Mouse (Mus musculus) lung, adult 18-20 months (tissue): Measurements from ENCODE around the gene Gm26938.

Experiments used
- DNase-seq, 2 experiments: peaks; one replicate each; pipeline ENCODE4 v3.0.0; 2022; ENCODE audit warnings: mixed read lengths in 2 of 2

The Gm26938 gene

DNA sequence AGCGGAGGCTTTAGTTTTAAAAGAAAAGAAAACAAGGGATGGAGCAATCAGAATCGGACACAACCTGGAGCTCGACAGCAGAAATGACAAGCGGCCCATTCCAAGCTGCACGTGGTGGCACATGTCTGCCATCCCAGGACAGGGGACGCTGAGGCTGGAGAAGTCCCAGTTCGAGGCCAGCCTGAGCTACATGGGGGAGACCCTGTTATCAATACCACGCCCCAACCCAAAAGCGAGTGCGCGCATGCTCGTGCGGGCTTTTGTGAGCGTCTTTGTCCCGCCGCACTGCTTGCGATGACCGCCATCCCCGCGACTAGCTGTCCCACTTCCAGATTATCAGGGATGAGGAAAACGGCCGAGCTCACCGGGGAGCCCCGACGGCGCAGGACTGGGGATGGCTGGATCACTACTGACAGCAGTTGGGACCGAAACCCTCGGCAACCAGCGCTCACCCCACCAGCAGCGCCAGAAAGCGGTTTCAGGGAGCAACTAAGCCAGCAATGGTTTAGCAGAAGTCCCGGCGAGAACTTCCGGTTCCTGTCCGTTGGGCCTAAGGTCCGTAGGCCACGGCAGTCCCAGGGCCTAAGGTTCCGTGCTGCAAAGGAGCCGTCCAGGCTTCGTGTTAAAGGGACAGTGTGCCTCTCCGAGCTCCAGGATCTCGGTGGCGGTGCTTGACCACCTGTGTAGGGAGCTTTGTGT is at the start of gene Gm26938, which contains the start of gene Psmg3:
Gene Gm26938, minus strand, starts transcription at position 51 of the 699 bp plus-strand sequence.
Gene Psmg3, minus strand, starts transcription at position 529 of the 699 bp plus-strand sequence.
- peak; percentile 87 for DNase-seq

DNA sequence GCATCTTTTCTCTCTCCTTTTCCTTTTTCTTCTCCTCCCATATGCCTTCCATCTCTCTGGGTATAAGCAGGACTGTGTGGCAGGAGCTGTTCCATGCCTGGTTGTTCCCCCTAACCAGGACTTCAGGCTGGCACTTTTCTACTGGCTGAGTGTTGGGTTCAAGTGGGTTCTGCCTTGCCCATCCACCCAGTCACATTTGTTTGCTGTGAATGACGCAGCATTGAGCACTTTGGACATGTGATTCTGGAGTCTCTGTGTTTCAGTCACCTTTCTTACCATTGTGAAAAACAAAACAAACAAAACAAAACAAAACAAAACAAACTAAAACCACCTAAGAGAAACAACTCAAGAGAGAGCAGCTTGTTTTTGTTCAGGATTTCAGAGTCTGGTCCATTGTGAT is 45.3 kb upstream of the Gm26938 start:
- DNase-seq, result peak; percentile 37 to 53

DNA sequence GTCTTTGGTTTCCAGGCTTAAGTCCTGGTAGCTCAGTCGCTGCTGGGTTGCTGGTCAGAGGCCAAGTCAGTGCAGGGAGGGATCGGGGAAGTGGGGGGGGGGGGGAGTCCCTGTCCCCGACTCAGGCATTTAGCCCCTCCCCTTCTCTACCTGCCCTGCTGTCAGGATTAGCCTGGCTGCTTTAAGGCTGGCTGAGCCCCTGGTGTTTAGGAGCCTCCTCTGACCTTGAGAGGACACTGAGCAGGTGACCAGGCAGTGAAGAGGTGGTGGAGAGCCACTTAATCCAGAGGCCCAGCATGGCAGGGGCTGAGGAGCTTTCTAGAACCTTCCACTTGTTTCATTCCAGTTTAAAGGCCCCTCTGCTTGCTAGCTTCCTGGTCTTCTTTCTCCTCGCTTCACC is 44.7 kb upstream of the Gm26938 start:
- peak; percentile 76 to 83 for DNase-seq

DNA sequence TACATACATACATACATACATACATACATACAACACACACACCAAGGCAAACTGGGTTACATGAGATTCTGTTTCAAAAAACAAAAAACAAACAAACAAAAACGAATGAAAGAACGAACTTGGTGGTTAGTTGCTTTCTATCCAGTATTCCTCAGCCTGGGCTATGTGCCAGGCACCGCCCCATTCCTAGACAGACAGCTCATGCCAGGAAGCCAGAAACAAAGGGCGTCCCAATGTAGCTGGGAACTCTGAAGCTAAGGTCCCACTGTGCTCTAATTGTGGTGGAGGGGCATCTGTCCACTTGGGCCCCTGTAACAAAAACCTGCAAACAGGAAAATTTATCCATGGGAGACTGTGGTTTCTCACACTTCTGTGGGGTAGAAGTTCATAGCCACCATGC is 36.6 kb upstream of the Gm26938 start:
- DNase-seq, result peak; percentile 61 to 68

DNA sequence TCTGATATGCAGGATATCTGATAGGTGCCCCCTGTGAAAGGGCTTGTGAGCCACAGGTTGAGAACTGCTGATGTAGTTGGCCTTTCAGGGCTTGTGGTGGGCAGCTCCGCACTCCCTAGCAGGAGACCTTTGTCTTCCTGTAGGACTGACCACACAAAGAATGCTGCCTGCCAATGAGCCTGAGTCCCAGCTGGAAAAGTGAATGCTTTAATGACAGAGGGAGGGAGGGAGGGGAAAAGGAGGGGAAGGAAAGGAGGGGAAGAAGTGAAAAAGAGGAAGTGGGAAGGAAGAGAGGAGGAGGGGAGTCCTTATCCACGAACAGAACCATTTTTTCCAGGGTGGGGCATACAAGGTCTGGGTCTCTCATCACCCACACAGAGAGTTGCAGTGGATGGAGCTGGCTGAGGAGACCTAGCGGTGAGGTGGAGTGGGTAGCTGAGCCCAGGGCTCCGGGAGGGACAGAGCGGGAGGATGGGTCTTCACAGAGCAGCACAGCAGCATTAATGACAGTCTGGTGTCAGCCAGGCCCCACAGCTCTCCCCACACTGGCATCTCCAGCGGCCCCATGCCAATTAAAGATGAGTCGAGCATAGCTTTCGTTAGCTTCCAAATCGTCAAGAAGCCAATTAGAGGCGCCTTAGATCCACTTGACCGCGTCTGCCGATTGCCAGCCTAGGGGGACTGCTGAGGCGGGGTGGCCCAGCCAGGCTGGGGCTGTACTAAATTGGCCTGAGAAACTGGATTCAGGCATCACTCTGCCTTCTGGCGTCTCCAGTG is 34.3 kb upstream of the Gm26938 start:
- DNase-seq, result no peak

DNA sequence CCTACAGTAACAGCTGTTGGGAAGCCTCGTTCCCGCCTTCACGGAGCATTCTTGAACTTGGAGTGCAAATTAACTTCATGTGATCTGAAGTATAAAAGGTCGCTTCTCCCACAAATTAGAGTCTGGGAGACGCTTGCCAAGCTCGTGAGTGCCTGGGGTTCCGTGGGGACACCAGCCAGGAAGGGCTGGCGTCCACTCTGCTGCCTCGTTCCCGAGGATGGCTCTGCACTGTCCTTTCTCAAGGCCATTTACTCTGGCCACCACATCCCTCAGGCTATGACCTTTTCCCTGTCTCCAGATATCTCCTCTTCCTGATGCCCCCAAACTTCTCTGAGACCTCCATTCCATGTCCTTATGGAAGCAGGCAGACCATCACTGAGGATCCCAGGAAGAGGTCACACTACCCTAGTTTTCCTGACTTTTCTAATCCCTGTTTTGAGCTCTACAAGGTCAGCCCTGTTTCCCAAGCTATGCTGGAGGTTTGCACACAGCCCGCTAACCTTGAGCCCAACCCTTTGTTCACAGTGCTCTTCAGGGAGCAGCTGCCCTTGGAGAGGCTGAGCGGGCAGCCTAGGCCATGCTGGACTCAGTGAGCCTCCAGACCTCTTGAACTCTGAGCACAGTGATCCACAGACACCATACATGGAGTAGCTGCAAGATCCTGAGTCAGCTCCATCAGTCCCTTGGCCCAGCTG is 23.6 kb upstream of the Gm26938 start:
- DNase-seq, result no peak

DNA sequence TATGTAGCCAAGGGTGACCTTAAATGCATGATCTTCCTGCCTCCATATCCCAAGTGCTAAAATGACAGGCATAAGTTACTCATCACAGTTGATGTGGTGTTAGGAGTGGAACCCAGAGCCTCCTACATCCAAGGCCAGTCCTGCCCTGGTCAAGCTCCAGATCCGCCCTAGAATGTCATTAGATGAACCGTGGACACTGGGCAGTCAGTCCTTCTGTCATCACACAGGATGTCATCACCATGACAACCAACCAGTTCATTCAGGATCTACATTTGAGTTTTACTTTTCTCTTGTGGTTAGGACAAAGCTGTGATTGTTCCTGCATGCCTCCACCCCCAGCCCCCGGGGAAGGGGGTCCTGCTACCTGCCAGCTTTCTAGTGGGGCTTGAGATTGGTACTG is 12.9 kb upstream of the Gm26938 start:
- no peak for DNase-seq

DNA sequence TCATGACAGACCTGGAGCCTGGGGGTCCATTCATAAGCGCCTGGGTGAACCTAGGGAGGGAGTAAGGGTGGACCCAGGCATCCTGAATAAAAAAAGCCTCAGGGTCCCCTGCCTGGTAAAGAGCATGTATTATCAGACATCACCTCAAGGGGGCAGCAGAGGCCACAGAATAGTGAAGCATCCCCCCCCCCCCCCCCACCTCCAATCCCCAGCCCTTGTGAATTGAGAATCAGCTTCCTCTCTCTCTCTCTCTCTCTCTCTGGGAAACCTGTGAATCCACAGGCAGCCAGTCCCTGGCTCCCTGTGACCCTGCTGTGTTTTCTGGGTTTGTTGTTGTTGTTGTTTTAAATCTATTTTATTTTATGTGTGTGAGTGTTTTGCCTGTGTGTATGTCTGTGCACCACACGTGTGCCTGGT is 12.3 kb upstream of the Gm26938 start:
- peak in 1 of 2 experiments; percentile 53 for DNase-seq

DNA sequence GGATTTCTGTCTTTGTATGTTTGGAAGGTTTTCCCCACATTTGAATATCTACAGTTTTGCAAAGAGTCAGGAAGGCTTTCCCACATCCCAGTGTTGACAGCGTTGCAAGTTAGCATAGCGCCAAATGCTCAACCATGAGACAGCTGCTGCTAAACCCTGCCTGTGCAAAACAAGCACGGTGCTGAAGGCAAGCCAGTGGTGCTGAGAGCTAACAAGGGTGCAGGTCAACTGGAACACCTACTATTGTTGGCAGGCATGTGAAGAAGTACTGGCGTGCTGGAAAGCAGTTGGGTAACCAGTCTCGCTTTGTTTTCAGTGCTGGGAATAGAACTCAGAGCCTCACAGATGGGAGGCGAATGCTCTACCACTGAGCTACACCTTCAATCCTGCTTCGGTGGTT is 9.5 kb upstream of the Gm26938 start:
- DNase-seq, result no peak

DNA sequence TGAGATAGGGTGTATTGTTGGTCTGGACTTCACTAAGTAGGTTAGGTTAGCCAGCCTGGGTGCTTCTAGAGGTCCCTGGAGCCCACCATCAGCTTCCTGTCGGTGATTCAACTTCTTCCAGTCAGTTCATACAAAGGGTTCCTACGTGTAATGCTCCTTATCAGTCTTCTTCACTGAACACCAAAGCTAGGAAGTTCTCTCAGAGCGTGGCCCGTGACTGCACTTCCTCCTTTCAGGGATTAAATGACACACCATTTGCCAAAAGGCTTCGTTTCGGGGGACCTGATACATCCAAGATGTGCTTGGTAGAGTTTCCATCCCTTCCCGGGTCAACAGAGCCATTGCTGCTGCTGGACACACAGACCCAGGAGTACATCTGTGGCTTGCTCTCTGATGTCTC is 5.9 kb upstream of the Gm26938 start:
- no peak for DNase-seq

DNA sequence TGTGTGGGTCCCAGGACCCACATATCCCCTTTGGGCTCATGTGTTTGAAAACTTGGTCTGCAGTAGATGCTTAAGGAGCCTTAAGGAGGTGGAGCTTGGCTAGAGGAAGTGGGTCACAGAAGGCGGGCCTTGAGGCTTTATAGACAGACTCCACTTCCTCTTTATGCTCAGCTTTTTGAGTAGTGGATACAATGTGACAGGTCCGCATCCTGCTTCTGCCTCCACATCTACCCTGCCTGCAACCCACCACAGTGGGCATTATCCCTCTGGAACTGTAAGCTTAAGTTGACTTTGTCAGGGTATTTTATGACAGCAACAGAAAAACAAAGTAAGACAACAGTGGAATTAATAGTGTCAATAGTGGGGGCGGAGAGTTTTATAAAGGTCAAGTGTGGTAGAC is 4.5 kb upstream of the Gm26938 start:
- DNase-seq, result no peak

DNA sequence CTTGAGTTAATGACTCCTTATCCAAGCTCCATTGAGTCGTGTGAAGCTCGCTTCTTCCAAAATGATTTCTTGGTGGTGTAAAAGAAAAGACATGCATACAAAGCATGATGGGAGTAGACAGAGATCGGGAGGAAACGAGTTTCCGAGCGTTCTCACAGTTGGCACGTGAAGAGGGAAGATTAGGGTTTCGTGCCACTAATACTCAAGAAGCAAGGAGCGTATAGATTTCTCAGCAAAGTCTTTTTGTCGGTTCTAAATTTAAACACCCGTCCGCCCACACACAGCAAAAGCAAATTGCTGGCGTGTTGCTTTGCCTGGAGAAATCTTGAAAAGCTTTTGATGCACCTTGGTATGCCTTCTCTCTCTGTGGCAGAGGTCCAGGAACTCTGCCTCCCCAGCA is 3.2 kb upstream of the Gm26938 start:
- no peak for DNase-seq

DNA sequence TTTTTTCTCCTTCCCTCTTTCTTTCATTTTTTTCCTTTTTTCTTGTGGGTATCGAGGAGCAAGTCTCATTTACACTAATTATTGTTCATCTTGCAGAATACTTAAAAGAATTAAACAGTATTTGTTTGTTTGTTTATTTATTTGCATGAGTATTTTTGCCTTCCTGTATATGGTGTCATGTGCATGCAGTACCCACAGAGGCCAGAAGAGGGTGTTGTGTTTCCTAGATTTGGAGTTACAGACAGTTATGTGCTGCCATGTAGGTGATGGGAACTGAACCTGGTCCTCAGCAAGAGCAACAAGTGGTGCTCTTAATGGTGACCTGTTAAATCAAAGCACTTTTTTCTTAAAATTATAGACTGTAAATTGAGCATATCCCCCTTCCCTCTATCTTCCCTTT is 1.4 kb upstream of the Gm26938 start:
- DNase-seq, result no peak

DNA sequence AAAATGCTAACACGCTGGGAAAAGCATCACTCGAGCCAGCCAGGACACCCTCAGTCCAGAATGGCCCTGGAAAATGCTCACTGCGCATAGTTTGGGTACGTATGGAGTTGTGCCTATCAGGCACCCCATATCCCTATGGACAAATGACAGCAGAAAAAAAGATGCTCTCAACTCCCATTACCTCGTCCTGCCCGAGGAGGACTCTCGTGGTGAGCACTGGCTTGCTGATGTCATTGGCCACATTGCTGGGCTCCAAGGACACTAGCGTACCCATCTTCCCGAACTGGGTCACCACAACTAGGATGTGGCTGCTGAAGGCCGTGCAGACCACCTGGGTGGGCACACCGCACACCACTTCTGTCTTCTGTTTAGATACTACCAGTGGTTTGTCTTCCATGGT is 260 bp downstream of the Gm26938 start:
- DNase-seq, result no peak

DNA sequence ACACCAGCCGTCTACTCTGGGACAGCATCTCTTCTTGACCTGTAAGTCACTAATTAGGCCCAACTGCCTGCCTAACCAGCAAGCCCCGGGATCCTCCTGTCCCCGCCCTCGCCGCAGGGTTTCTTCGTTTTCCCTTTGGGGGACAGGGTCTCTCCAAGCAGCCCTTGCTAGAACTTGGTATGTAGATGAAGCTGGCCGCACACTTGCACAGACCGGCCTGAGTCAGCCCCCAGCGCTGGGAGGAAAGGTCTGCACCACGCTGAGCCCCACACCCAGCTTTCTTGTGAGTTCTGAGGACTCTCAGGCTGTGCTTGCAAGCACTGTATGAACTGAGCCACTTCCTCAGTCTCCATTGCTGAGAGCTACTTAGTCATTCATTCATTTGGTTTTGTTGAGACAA is 1.7 kb downstream of the Gm26938 start:
- DNase-seq, result no peak

DNA sequence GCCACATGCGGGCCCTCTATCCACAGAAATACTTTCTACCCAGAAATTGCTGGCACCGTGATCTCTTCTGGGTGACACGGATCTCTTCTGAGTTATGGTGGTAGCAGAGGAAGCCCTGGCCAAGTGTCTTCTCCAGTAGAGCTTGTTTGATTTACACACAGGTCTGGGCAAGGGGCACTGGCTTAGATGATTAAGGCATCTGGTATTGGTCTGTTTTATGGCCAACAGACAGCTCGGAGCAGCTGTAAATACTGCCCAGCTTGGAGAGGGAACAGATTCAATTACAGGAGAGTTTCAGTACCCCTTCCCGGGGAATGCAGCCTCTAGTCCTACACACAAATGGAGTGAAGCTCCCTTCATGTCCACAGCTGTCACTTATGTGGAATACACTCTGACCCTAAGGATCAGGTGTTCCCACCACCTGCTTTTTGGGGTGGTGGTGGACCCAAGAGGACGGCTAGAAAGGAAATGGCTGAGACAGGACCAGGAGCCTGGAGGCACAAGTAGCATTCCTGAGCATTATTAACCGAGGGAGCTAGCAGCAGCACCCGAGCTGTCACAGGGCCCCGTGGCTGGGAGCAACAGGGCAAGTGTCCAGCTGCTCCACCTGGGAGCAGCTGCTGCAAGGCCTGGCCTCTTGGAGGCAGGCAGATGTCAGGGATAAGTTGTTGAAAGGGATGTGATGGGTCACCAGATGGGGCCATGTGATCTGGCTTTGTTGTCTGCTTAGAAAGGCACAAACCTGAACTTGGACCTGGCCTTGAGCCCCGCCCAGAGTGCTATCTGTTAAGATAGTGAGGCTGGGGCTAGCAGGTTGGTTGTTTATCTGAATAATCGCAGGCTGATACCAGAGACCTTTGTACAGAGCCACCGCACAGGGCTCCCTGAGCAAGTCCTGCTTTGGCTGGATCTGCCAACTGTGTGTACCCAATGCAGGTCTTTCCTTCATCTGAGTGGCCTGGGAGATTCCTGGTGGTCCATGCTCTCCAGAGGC is 4.4 kb downstream of the Gm26938 start:
- no peak for DNase-seq

DNA sequence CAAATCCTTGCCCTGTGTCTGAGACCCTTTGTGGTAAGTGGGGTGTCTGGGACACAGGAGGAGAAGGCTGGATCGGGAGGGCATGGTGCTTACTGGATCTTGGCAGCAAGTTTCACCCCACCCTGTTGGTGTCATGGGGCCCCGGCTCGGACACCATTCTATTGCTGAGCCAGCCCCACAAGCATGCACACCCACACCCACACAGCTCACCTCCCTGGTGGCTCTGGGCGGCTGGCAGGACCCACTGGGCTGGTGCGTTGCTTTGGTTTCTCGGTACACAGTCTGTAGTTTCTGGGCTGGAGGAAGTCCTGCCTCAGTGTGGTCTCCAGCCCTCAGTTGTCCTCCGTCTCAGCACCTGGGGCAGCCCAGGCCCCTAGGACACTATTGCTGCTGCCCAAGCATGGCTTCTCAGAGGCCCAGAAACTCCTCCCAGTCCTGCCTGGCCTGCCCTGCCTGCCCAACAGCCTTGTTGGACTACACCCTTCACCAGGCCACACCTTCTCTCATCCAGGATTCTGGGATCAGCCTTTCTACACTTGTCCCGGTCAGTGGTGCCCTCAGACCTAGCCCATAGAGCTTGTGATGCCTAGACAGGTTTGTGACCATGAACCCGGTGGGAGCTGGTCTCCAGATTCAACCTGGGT is 6.5 kb downstream of the Gm26938 start, which contains the start of gene Tmem184a:
Gene Tmem184a, minus strand, starts transcription at position 380 of the 644 bp plus-strand sequence.
- no peak for DNase-seq

DNA sequence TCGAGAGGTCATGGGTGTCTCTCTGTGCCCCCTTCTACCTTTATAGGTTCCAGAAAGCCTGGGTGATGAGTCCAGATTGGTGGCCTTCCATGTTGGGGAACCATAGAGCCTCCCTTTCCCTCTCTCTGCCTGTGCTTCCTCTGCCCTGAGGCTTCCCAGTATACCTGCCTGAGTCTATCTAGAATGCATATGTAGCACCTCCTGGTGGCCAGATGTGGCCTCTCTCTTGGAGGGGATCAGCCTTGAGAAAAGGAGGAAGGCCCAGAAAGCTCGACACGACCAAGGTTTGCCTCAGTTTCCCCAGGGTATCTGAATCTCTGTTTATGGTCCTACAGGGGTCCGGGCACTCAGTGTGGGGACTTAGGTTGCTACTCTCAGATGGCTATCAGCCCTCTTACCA is 7.4 kb downstream of the Gm26938 start:
- peak; percentile 42 to 59 for DNase-seq

DNA sequence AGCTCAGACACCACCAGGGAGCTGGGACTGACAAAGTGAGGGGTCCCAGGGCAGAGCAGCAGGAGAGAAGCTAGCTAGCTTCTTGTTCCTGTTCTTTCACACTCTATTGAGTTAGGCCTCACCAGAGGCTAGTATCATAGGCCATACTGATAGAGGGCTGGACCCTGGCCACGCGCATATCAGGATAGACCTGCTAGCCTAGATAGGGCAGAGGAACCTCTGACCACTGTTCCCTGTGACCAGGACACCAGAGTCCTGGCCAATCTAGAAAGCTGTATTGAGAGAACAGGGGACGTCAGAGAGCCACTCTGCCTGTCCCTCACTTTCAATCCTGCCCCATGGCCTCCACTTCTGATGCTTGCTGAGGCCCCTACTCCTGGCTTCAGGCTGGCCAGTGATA is 8.2 kb downstream of the Gm26938 start:
- no peak for DNase-seq

DNA sequence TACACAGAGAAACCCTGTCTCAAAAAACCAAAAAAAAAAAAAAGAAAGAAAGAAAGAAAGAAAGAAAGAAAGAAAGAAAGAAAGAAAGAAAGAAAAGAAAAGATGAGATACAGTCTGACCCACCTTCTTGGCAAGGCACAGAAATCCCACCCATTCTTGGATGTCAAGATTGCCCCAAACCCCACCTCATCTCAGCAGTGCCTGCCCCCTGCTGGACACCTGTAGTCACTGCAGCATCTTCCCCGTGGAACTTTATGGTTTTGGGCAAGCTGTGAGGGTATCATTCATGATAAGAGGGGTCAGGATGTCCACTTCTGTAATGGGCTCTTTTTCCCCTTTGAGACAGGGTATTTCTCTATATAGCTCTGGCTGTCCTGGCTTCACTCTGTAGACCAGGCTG is 8.9 kb downstream of the Gm26938 start:
- DNase-seq, result no peak

DNA sequence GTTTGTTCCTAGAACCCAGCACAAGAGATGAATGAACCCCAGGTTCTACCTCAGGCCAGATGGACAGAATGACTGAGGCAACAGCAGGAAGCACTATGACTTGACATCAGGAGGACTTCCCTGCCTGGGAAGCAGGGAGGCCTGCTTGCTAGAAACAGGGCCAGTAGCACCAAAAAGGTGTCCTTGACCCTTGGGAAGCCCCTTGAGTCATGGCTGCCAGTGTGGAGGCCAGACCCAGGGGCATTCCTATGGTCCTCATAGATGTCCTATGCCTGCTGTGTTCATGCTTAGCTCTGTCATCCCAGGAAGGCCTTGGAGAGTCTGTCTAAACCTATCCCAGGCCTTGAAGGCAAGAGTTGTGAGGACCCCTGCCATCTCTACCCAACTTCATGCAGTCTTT is 9.8 kb downstream of the Gm26938 start:
- DNase-seq, result no peak

DNA sequence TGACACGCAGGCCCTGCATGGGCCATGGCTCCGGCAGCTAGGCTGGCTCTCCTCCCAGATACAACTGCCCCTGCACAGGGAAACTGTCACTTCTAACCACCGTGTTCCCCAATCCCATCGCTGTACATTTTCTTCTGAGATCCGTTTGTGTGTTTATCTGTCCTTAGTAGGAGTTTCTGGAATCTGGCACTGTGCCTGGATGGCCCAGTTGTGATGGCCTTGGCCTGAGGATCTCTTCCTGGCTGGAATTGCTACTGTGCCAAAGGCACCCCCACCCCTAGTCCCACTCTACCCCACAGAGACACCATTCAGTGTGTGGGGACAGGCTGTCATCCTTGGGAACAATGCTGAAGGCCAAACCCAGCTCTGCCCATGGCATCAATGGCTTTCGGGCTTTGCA is 10.2 kb downstream of the Gm26938 start:
- DNase-seq, result no peak
